Mouse (Mus musculus): ENCODE measurements around the gene Mroh2a.

The Mroh2a gene

DNA sequence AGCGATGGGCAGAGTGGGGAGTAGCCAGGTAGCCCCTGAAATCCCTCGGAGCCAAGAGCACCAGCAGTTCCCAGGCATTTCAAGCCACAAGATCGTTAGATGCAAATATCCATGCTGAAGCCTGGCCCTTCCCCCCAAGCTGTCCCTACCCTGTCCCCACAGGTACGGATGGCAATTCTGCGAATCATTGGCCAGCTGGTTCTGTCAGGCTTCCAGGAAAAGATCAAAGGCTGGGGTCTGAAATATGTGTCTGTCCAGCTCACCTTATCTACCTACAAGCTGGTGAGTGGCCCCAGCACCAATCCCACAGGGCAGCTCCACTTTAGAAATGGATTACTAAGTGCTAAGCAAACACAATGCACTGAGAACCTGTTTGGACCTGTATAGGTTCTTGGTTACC lies 10.5 kb downstream of the Mroh2a start:
- no peak for DNase-seq

DNA sequence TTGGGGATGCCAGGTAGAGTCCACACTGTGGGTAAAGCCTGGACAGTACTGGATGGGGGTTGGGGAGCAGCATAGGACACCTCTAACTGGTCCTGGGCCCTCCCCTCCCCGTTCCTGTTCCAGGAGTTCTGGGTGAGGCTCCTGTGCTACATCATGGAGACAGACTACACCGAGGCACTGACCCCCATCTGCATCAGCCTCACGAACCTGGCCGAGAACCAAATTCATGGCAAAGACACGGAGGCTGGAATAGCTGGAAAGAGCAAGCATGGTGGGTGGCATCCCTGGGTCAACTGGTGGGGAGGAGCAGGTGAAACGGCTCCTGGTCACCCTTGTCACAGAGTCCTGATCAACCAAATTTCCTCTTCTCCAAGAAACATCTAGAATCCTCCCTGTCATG lies 12.0 kb downstream of the Mroh2a start:
- no peak for DNase-seq

DNA sequence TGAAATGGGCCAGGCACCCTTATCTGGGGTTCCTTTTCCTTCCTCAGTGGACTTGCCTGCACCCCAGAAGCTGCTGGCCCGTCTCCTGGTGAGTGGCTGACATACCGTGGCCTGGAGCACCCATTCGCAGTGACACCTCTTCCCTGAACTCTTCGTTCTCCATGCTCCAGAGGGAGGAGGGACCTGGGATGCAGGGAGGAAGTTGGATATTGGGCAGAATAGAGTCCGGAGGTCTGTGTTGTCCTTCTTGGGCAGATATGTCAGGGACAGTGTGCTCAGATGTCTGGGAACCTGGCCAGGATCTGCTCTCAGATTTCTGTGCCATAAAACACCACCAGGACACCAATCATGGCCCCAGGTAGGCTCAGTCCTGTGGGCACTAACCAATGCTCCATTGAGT lies 13.3 kb downstream of the Mroh2a start:
- peak in 1 of 2 experiments; percentile 32 for DNase-seq

DNA sequence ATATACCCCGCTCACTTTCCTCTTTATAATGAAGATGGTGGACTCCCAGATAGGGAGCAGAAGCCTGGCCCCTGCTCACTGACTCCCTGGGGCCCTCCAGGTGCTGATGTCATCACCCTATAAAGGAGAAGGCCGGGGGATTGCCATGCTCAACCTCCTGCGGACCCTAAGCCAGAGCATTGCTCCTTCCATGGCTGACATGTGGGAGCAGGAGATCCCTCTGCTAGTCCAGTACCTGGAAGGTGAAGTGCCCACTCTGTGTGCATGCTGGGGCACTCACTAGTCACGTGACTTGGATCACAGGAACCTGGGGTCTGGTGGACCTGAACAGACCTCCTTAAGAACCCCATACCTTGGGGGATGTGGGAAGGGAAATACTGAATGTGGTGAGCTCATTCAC lies 13.8 kb downstream of the Mroh2a start:
- DNase-seq, result no peak

DNA sequence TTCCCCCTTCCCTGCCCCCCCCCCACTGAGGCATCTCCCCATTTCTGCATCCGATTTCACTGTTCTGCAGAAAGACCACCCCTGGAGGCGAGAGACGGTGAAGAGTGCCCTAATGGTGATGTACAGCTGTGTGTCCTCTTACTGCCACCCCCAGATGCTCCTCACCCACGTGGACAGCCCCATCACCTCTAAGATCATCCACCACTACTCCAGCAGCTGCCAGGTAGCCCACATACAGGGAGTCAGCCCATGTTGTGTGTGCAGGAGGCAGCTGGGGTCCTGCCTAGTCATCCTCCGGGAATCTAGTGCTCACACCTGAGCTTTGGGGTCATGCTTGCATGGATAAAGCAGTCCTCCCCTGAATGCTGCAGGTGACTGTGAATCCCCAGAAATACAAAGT lies 17.1 kb downstream of the Mroh2a start:
- DNase-seq, result no peak

DNA sequence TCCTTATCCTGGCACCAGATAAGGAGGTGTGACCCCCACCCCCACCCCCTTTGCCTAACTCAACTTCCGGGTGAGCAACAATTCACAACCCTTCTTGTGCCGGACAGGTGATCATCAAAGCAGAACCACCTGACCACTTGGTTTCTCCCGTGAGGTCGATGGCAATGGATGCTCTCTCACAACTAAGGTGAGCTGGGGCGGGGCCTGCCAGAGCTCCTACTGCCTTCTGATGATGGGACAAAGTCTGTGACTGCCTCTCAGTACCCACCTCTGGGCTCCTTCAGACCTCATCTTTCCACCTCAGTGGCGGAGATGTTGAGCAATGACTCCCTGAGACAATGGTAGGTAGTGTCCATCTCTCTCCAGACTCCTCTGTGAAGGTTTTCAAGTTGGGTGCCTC lies 19.1 kb downstream of the Mroh2a start:
- DNase-seq, result no peak

DNA sequence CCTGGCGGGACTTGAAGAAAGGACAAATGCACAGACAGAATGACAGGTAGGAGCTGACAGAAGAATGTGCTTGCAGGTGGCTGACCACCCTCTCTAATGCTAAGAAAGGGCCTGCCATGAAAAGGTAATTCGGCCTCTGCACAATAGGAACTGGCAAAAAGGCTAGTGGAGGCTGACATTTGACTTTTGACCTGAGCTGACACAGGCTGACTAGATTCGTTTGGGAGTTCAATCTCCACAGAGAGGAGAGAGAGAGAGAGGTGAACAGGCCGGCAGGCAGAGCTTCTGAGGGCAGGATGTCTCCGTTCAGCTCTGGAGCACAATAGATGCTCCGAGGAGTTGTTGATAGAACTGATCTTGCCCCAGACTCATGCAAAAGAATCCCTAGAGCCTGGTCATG lies 19.6 kb downstream of the Mroh2a start:
- no peak for DNase-seq

DNA sequence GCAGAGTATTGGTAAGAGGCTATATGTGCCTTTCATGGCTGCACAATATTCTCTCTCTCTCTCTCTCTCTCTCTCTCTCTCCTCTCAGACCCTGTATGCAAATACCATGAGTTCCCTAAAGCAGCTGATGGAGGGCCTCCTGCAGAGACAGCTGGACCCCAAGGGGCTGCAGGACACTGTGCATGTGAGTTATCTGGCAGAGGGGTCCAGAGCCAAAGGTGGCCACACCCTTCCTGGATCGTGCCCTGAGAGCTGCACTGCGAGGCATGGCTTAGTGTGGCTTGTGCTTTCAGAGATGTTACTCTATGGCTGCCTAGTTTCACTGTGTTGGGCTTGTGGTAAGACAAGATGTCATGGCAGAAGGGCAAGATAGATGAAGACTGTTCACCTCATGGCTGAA lies 20.9 kb downstream of the Mroh2a start:
- DNase-seq, result no peak

DNA sequence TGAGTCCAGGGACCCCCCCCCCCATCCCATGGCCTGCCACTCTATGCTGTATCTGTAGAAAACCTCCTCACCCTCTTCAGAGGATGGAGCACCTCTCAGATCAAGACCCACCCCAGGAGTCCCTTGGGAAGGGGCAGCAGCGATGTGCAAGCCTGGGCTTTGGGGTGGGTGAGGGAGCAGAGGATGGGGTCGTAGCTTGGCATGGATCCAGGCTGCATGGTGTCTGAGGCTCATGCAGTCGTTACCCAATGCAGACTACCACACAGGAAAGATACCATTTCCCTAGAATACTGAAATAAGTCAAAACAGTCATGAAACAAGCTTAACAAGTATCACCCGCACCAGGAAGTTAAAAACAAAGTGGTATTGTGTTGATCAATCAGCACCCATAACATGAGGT lies 21.9 kb downstream of the Mroh2a start:
- DNase-seq, result peak; percentile 53 to 54

DNA sequence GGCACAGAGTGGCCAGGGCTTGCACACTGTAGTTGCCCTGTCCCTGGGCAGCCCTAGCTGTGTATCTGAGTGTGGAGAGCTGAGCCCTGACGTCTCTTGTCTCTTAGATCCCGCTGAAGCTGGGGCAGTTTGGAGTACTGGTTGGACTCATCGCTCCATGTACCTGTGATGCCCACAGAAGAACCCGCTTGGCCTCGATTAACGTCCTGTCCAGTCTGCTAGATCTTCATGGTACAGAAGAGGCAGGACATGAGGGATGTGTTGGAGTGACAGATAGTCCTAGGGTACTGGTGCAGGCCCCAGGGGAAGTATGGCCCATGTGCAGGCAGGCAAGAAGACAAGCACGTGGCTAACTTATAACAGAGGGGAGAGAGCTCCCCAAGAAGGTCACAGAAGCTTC lies 22.8 kb downstream of the Mroh2a start:
- no peak for DNase-seq

DNA sequence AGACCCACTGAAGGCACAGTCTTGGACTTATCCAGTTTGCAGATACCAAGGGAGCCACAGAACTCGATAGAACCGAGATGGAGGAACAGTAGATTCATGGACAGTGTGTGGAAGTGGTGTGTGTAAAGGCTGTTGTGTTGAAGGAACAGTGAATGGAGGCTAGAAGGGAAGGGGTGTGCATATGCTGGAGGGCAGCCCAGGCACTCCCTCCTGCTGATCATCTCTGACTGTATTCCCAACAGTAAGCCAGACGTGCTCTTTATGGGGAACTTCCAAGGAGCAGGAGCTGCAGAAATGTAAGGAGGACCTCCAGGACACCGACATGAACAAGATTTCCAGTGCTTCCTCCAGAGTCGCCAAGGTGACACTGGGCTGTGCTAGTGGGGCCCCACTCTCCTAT lies 23.2 kb downstream of the Mroh2a start:
- DNase-seq, result no peak

DNA sequence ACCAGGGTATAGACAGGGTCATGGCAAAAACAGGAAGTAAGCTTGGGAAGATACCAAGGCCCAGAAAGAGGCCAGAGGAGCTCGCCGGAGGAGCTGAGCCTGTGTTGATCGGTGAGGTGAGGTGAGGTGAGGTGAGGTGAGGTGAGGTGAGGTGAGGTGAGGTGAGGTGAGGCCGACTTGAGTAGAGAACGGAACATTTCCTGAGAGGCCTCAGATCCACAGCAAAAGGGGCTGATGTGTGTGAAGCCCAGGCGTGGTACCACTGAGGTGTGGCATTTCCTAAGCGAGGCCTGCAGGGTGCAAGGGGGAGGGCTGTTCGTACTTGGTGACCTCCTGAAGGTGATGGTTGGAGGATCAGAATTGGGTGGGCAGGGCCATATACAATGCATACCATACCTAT lies 26.3 kb downstream of the Mroh2a start:
- DNase-seq, result no peak

DNA sequence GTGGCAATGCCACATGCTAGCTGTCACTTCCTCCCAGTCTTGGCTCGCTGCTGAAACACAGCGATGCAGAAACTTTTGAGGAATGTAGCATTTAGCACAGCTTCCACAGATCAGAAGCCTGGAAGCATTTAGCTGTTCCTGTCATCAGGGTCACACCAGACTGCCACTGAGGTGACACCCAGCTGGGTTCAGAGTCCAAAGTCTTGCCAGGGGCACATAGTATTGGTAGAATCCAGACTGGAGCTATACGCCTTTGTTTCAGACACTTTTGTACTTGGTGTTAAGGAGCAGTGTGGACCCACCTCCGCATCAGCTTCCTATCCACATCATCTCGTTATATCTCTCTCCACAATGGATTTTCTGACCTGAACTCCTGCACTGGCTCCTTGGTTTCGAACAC lies 26.8 kb downstream of the Mroh2a start:
- DNase-seq, result no peak

DNA sequence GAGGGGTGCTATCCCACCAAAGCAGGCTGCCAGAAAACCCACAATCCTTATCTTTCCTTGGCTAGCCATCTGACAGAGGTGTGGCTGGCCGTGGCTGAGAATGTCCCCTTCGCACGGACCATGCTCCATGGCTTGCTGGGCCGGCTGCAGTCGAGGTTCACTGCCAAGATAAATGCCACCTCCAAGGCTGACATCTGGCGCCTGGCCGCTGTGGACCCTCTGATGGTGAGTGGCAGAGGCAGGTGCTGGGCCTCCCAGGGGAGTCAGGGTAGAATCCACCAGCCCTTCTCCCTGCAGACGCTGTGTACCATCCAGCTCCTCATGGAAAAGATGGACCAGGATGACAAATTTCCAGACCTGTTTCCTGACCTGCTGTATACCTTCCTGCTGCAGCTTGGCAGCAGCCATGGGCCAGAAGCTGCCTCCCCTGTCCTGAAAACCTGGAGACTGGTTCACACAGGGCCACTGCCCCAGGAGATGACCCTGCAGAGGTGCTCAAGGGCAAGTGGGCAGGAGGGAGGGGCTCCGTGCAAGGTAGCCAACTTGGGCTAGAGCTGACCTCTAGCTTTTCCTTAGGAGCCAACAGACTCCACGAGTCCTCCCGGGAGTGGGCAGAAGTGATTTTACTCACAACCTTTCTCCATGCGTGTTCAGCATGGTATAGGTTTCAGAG lies 28.1 kb downstream of the Mroh2a start:
- DNase-seq, result peak; percentile 89 to 93

DNA sequence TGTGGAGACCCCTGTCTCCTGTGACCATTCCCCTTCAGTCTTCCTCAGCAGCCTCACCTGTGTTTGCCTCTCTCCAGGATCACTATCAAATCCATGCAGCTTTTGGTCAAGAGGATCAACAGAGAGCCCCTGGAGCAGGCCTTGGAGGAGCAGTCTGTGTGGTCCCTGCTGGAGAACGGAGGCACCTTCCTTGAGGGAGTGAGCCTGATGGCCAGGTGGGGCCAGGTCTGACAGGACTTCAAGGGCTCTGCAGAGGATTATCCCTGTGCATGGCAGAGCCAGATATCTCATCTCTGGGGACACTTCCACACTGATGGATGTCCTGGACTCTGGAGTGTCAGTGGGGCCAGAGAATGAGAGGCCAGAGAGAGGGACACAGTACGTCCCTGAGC lies 28.7 kb downstream of the Mroh2a start:
- DNase-seq, result peak in 1 of 2 experiments; percentile 61

DNA sequence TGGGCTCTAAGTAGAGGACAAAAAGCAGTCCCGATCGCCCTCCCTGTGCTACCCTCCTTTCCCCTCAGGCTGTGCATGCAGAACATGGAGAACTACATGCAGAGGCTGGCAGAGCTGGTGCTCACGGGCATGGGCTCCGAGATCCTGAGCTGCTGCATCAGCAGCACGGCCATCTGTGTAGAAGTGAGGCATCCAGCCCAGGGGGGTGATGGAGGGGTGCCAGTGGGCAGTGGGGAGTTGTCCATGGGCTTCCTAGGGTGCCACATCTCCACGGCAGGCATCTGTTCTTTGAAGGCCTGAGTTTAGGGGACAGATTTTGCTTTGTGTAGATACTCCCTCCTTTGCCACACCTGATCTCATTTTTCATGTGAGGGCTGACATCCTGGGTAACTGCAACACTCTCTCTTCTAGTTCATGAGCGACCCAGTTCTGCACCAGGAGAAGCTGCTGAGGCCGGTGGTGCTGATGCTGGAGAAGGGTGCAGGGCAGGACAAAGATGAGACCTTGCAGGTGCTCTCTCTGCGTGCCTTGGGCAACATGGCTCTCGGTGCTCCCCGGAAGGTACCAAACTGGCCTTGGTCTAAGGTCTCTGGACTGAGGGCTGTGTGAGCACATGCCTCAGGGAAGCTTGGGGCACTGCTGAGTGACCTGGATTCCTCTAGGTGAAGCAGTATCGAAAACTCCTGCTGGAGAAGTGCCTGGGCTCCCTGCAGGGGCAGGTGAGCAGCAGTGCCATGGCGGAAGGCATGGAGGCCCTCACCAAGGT lies 29.4 kb downstream of the Mroh2a start:
- DNase-seq, result peak; percentile 86 to 87

DNA sequence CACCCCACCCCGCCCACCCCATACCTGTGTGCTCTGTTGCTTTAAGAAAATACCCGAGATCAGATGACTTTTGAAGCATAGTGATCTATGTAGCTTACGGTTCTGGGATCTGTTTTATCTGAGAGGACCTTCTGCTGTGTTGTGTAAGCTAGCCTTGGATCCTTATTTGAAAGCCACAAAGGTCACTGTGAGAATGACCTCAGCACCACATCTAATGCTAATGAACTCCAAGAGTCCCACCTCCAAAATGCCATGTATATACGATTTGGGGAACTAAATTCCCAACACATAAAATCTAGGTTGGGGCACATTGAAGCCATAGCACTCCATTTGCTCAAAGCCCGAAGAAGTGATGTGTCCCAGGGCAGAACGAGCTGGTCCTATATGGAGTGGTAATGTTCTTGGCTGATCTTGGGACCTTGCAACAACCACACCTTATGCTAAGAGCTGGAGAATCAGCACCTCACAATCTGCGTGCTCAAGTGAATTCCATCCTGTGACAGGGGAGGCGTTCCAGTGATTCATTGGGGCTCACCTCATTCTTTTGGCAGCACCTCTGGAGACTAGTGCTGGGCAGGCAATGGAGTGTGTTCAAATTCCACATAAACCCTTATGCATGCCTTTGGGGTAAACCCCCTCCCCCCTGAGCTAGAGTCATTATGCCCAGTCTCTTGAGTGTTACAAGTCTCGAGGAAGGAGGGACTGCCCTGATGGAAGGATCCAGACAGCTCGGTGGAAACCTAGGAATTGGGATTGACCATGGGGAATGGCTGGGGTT lies 30.3 kb downstream of the Mroh2a start:
- peak in 1 of 2 experiments; percentile 44 for DNase-seq

DNA sequence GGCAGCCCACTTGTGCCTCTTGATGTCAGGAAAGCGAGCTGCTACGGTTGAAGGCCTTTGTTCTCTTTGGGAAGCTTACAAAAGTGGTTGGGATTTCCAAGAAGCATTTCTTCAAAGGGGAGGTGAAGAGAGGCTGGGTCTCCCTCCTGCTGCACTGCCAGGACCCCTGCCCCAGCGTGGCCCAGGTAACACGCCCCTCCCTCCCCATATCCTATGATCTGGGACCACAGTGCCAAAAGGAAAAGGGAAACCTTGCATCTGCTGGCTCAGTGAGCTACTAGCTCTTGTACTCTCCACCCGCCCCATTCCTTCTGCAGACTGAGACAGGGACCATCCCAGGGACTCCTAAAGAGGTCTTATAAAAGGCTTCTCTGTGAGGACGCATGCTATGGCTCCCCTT lies 30.9 kb downstream of the Mroh2a start:
- peak; percentile 40 to 58 for DNase-seq

DNA sequence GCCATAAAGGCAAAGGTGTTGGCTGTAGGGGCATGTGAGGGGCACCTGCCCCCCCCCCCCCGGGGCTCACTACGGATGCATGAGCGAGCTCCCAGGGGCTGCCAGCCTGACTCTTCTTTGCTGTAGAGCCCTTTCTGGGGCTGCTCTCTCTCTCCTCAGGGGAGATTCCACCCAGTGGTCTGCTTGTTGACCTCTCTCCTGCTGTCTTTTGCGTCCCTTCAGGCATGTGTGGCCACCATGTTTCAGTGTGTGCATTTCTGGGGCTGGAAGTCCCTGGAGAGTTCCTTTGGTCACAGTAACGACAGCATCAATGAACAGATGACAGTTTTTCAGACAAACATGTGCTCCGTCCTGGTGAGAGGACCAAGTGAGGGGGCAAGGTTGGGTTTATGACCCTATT lies 31.6 kb downstream of the Mroh2a start:
- peak; percentile 54 to 56 for DNase-seq

DNA sequence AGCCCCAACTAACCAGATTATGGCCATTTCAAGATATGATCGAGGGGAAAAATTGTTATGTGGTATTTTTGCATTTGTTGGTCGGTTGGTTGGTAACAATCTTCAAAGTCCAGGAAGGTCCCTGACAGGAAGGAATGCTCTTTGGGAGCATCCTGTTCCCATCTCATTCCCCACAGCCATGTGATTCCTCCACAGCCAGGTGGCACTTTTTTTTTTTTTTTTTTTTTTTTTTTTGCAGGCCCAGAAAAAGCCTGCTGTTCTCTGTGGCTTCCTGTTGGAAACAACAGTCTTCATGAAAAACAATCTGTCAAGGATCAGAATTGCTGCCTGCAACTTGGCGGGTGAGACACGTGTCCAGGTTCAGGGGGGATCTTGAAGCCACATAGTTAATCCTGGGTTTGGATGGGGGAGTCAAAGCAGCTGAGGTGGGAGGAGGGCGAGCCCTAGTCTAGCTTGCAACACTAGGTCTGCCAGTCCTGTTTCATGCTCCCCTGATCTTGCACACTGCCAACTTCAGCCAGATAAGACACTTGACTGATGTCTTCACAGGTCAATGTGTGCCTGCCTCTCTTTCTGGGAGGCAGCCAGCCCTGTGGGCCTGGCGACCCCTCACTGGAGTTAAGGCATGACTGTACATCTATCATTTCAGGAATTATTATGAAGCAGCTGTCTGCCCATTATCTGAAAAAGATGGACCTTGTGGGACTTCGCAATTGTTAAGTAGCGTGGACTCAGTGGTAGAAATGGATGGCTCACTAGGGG lies 32.3 kb downstream of the Mroh2a start:
- peak; percentile 87 to 88 for DNase-seq

DNA sequence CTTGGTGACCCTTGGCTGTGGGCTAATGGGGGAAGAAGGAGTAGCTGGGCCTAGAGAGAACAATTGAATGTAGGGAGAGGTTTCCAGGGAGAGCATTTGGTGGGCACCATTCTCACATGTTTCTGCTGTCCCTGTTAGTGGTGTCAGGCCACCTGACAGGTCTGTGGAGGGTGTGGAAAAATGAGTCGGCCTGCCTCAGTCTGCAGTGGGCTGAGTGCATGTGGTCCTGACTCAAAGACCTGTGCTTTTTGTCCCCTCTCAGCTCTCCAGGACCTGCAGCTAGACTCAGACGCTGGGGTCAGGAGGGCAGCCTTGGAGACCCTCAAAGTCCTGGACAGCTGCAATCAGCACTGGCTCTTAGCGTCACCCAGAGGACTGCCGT lies 32.8 kb downstream of the Mroh2a start:
- peak in 1 of 2 experiments; percentile 51 for DNase-seq

DNA sequence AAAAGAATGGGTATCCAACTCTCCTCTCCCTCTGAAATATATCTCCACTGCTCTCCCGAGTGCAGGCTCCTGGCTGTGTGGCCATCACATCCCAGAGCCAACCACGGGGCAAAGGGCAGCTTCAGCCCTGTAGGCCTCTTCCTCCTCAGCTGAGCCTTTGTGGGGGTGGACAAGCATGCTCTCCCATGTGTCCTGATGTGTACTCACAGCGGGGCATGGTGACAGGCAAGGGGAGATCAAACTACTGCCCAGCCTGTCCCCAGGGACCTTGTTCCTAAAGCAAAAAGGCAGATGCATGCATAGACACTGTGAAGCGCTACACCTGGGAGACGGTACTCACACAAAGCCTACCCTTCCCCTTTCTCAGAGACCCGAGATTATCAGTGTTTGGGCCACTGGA lies 33.3 kb downstream of the Mroh2a start:
- peak; percentile 73 to 79 for DNase-seq

All from cerebellum, postnatal 10 days (tissue).